Mouse (Mus musculus) intestine, embryonic 16.5 days (tissue): ENCODE results near the gene Ift88. TPM values are rescaled to one million over a fixed set of nuclear protein-coding genes. Genes with fewer than 3 reads are reported as not detected.

Experiments used
- ATAC-seq: fragments of 200-750 bp; cut with Nextera tagmentation; 2 replicates; pipeline ENCODE4 v1.8.0; 2017; ENCODE audit warnings: moderate TSS enrichment, moderate library complexity
- H3K27ac ChIP-seq: fragments of 300-500 bp; sonication (generic); 2 replicates; pipeline ENCODE4 v1.5.1; 2014; ENCODE audit warnings: mild to moderate bottlenecking, low read length
- H3K27me3 ChIP-seq: fragments of 300-500 bp; sonication (generic); replicated peaks from 2 replicates; pipeline ENCODE4 v1.6.1; 2014; ENCODE audit warnings: low read length, control low read depth, mixed read lengths; ENCODE audit not compliant: control insufficient read depth, insufficient read depth
- H3K36me3 ChIP-seq: fragments of 300-500 bp; sonication (generic); 2 replicates; pipeline ENCODE4 v1.6.1; 2014; ENCODE audit warnings: low read length, control low read depth; ENCODE audit not compliant: control insufficient read depth, insufficient read depth
- H3K4me1 ChIP-seq: fragments of 300-500 bp; sonication (generic); 2 replicates; pipeline ENCODE4 v1.6.1; 2014; ENCODE audit warnings: low read length, control low read depth, mixed read lengths; ENCODE audit not compliant: control insufficient read depth, insufficient read depth
- H3K4me2 ChIP-seq: fragments of 300-500 bp; sonication (generic); 2 replicates; pipeline ENCODE4 v1.6.1; 2014; ENCODE audit warnings: low read depth, low read length, control low read depth
- H3K4me3 ChIP-seq: fragments of 300-500 bp; sonication (generic); 2 replicates; pipeline ENCODE4 v1.5.1; 2014; ENCODE audit warnings: mild to moderate bottlenecking, low read length
- H3K9ac ChIP-seq: fragments of 300-500 bp; sonication (generic); 2 replicates; pipeline ENCODE4 v1.6.1; 2014; ENCODE audit warnings: low read depth, low read length
- H3K9me3 ChIP-seq: fragments of 300-500 bp; sonication (generic); 2 replicates; pipeline ENCODE4 v1.6.1; 2016; ENCODE audit warnings: low read length, control low read depth; ENCODE audit not compliant: control insufficient read depth
- WGBS: fragments of 180-500 bp; shearing (Covaris S2); extraction: QIAGEN DNeasy Blood & Tissue Kit; methylation state at CpG from one replicate; pipeline ENCODE4 v1.1.7; 2014; 5-methylcytosine and 5-hydroxymethylcytosine counted together
- polyA plus RNA-seq: library from polyadenylated mRNA; unstranded; fragments of >200 nt; fragmentation: Nextera tagmentation; extraction: Ambion mirVana; gene quantifications from 2 replicates; pipeline ENCODE4 v1.2.1, GENCODE M21; 2015

Ift88 gene
- polyA plus RNA-seq, 1 experiment from 2014 or later: 7.2 TPM

DNA sequence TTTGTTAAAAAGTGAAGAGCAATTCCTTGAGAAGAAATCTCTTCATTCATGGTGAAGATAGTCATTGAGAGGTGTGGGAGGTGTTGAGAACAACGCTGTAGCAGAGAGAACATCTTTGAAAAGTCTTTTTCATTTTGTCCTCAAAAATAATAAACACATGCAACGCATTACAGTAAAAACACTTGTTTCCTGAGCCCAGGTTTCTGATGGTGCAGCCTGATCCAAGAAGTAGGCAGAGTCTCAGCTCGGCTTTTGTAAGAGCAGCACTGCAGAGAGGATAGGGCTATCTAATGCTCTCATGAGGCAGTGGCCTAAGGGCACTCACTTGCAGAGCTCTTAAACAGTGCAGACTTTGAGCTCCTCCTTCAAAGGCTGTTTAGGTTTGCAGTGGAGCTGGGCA lies 65.8 kb downstream of the Ift88 start:
- 82% methylated on average over 3 of the region's 3 CpGs for WGBS

GRCm38 (mm10) chr14:57493840-57494239 lies 70.0 kb downstream of the Ift88 start:
- Histone ChIP-seq H3K4me3 (no peak overlapping the region), H3K4me2 (no peak overlapping the region), H3K27ac (no peak overlapping the region), H3K9me3 (no peaks in the 10 kb centered on the region), H3K9ac (no peak overlapping the region), H3K36me3 (no peaks in the 10 kb centered on the region), H3K27me3 (no peaks in the 10 kb centered on the region), H3K4me1 (no peaks in the 10 kb centered on the region)
- 96% methylated on average over 2 of the region's 2 CpGs for WGBS
- ATAC-seq: no peak

More for the DNA sequence above, 65.8 kb downstream of the Ift88 start:
- no peak overlapping the region for H3K27ac ChIP-seq
- no peak overlapping the region for H3K9ac ChIP-seq
- H3K4me3 ChIP-seq: no peak overlapping the region
- H3K27me3 ChIP-seq: no peaks in the 10 kb centered on the region
- H3K9me3 ChIP-seq: no peaks in the 10 kb centered on the region
- H3K36me3 ChIP-seq: no peaks in the 10 kb centered on the region
- no peak overlapping the region for H3K4me2 ChIP-seq
- ATAC-seq: no peak
- H3K4me1 ChIP-seq: no peaks in the 10 kb centered on the region

- ATAC-seq: no peak
- 87% methylated on average over 6 of the region's 6 CpGs for WGBS
- H3K4me3 ChIP-seq: no peak overlapping the region
- H3K27me3 ChIP-seq: no peaks in the 10 kb centered on the region
- H3K9ac ChIP-seq: no peak overlapping the region
- no peaks in the 10 kb centered on the region for H3K9me3 ChIP-seq
- no peak overlapping the region for H3K4me2 ChIP-seq
- no peak overlapping the region for H3K27ac ChIP-seq
- no peaks in the 10 kb centered on the region for H3K4me1 ChIP-seq
- peaks cover 5% of the 10 kb centered on the region; the same call in 1 of the 2 replicates for H3K36me3 ChIP-seq
These were observed 79.9 kb downstream of the Ift88 start for GRCm38 (mm10) chr14:57503729-57504128.

DNA sequence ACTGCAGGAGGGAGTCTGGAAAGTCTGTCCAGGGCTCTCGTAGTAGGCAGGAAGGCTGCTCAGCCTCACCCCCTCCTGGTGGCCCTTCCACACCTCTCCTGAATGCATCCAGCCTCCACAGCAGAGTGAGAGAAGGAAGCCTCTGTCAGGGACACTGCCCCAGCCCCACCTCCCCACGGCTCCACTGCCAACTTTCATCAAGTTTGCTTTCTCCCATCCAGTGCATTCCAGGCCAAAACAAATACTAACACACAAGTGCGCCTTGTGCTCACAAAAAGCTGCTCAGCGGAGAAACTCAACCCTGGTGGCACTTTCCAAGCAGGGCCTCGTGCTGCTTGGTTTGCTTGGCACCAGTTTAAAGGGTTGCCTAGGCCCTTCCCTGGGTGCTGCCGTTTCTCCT lies 85.7 kb downstream of the Ift88 start:
- ATAC-seq: no peak
- H3K4me3 ChIP-seq: no peak overlapping the region

DNA sequence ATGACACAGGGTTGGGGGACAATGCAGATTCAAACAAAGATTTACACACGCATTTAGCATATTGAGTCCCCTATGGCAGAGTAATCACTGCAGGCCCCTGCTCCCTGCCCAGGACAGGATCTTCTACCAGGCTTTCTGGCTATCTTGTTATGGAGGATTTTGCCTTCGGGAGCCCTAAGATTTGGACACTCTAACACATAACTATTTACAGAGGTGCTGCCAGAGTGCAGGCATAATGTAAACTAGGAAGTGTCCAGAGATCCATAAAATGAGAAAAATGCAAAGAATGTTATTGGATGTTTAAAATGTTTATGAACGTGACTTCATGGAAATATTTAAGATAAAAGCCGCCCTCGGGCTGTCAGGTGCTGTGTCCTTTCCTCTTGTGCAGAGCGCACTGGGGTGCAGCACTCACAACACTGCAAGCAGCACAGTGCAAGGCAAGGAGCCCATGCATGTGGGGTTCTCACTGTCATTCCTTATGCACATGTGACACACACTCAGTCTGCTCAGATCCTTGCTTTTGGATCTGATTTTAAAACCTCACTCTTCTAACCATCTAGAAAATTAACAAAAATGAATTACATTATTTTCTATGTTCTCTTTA lies 91.4 kb downstream of the Ift88 start:
- H3K4me1 ChIP-seq: peaks cover 8% of the 10 kb centered on the region
- no peak for ATAC-seq
- H3K36me3 ChIP-seq: no peaks in the 10 kb centered on the region
- no peak overlapping the region for H3K9ac ChIP-seq
- no peak overlapping the region for H3K27ac ChIP-seq
- no peaks in the 10 kb centered on the region for H3K9me3 ChIP-seq
- H3K27me3 ChIP-seq: no peaks in the 10 kb centered on the region
- no peak overlapping the region for H3K4me3 ChIP-seq
- H3K4me2 ChIP-seq: no peak overlapping the region
- WGBS: 37% methylated on average over 6 of the region's 6 CpGs

More for the DNA sequence above, 85.7 kb downstream of the Ift88 start:
- no peaks in the 10 kb centered on the region for H3K4me1 ChIP-seq
- no peaks in the 10 kb centered on the region for H3K36me3 ChIP-seq
- no peak overlapping the region for H3K4me2 ChIP-seq
- no peaks in the 10 kb centered on the region for H3K27me3 ChIP-seq
- H3K9ac ChIP-seq: no peak overlapping the region
- H3K27ac ChIP-seq: no peak overlapping the region
- no peaks in the 10 kb centered on the region for H3K9me3 ChIP-seq
- WGBS: 57% methylated on average over 6 of the region's 6 CpGs

- no peaks in the 10 kb centered on the region for H3K36me3 ChIP-seq
- no peak overlapping the region for H3K4me2 ChIP-seq
- no peak for ATAC-seq
- H3K4me3 ChIP-seq: no peak overlapping the region
- no peak overlapping the region for H3K27ac ChIP-seq
- peaks cover 8% of the 10 kb centered on the region for H3K4me1 ChIP-seq
- no peak overlapping the region for H3K9ac ChIP-seq
- H3K27me3 ChIP-seq: no peaks in the 10 kb centered on the region
- WGBS: 91% methylated on average over 7 of the region's 7 CpGs
- no peaks in the 10 kb centered on the region for H3K9me3 ChIP-seq
These were observed 93.1 kb downstream of the Ift88 start for GRCm38 (mm10) chr14:57517001-57517400.

GRCm38 (mm10) chr14:57523762-57524161 lies 99.9 kb downstream of the Ift88 start:
- Histone ChIP-seq H3K9me3 (no peaks in the 10 kb centered on the region), H3K4me3 (no peak overlapping the region), H3K9ac (no peak overlapping the region), H3K4me2 (peak overlapping the region; percentile 91; the same call in 1 of the 2 replicates), H3K36me3 (no peaks in the 10 kb centered on the region), H3K27me3 (no peaks in the 10 kb centered on the region), H3K27ac (no peak overlapping the region), H3K4me1 (peaks cover 8% of the 10 kb centered on the region)
- ATAC-seq: no peak
- 83% methylated on average over 9 of the region's 9 CpGs for WGBS

GRCm38 (mm10) chr14:57524671-57525387 lies 101.0 kb downstream of the Ift88 start, which contains the start of gene Il17d:
Il17d (plus strand) TSS chr14:57524777.
- no peaks in the 10 kb centered on the region for H3K9me3 ChIP-seq
- ATAC-seq: peak; percentile 54
- peaks cover 17% of the 10 kb centered on the region for H3K4me1 ChIP-seq
- H3K36me3 ChIP-seq: no peaks in the 10 kb centered on the region
- H3K27ac ChIP-seq: peak within 1 kb of the TSS; percentile 86
- WGBS: under 1% methylated on average over 63 of the region's 104 CpGs
- peak within 1 kb of the TSS; percentile 75 for H3K4me3 ChIP-seq
- H3K9ac ChIP-seq: peak within 1 kb of the TSS; percentile 81
- peak within 1 kb of the TSS; percentile 91 for H3K4me2 ChIP-seq
- H3K27me3 ChIP-seq: no peaks in the 10 kb centered on the region

- peak; percentile 90 for ATAC-seq
- H3K4me2 ChIP-seq: peak overlapping the region; percentile 91
- H3K36me3 ChIP-seq: no peaks in the 10 kb centered on the region
- H3K4me1 ChIP-seq: peaks cover 18% of the 10 kb centered on the region
- WGBS: under 1% methylated on average over 59 of the region's 60 CpGs
- H3K27me3 ChIP-seq: no peaks in the 10 kb centered on the region
- peak overlapping the region; percentile 81 for H3K9ac ChIP-seq
- no peaks in the 10 kb centered on the region for H3K9me3 ChIP-seq
- H3K27ac ChIP-seq: peak overlapping the region; percentile 86
- peak overlapping the region; percentile 75 for H3K4me3 ChIP-seq
These were observed 101.7 kb downstream of the Ift88 start for GRCm38 (mm10) chr14:57525388-57526049.
